Mouse (Mus musculus): ENCODE results near the gene Npas2. TPM values are rescaled to one million over a fixed set of nuclear protein-coding genes. Genes with fewer than 3 reads are reported as not detected.

Gene Npas2
- 1 to 10 TPM; 7.4 to 7.5 TPM for total RNA-seq (2021)
- long read RNA-seq, experiment 1, partial matches to known transcripts: 1 of 2 reads
- long read RNA-seq, experiment 1, other reads (novel, unspliced or antisense): 1 of 2 reads
- long read RNA-seq, experiment 2, partial matches to known transcripts: 1 of 6 reads
- long read RNA-seq, experiment 2, other reads (novel, unspliced or antisense): 5 of 6 reads

DNA sequence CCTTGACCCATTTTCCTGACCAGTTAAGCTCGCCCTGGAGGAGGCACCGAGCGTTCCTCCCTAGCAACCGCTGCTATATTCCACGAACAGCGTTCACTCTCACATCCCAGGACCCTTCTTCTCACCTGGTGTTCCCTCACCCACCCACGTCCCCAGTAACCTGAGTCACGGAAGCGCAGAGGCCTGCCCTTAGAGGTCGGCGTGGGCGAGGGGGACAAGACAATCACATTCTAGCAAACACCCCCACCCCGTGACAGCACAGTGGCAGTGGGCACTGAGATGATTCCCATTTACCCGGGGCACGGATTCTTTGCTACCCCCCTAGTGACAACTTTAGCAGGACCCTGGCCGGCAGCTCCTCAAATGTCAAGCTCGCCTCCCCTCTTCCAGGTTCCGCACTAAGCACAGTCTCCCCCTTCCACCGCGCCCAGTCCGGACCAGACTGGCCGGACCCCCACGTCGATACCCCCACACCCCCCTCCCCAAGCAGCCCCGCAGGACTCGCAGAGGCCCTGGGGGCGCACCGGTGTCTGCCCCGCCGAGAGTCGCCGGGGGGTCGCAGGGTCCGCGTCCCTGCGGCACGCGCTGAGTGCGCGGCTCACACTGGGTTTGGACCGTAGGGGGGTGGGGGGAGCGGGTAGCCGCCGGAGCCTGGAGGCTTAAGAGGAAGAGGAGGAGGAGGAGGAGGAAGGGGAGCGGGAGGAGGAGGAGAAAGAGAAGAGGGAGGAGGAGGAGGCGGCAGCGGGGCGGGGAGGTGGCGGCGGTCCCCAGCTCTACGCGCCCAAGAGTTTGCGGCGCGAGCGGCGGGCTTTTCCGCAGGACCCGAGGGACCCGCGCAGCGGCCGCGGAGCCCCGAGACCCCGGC is at the start of gene Npas2:
Gene Npas2, plus strand, starts transcription at position 735 of the 865 bp plus-strand sequence.
- peak; percentile 22 to 33 for DNase-seq (ENCODE audit: low spot score in 2 of 2)

DNA sequence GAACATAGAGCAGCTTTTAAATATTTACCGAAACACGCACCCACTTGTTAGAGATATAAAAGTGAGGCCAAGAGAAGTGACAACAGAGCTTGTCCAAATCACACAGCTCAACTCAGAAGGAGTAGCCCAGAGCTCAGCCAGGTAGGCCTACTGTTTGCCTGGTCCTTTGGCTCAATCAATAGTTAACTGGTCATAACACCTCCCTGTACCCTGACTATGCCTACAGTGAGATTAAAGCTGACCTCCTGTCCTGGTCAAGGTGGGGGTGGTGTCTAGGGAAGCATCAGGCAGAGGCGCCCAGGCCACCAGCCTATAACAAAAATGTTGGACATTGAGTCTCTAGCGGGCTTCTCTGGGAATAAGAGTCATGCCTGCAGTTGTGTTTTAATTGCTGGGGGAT is 36.8 kb upstream of the Npas2 start:
- DNase-seq (ENCODE audit: low spot score in 2 of 2): no peak

DNA sequence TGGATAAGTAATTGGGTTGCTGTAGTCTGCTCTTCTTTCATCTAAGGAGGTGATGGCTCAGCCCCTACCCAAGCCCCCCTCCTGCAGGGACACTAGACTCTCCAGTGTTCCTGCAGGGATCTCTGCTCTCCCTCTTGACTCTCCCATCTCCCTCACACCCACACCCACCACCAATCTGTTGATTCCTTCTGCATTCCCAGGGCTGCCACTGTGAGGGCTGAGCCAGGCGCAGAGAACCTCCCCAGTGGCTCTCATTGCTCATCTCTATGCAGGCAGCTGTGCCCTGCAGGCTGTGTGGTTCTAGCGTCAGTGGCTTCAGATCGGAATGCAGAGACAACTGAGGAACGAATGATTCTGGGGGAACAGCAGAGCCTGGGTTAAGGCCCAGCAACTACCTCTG is 33.4 kb upstream of the Npas2 start:
- DNase-seq (ENCODE audit: low spot score in 2 of 2): no peak

DNA sequence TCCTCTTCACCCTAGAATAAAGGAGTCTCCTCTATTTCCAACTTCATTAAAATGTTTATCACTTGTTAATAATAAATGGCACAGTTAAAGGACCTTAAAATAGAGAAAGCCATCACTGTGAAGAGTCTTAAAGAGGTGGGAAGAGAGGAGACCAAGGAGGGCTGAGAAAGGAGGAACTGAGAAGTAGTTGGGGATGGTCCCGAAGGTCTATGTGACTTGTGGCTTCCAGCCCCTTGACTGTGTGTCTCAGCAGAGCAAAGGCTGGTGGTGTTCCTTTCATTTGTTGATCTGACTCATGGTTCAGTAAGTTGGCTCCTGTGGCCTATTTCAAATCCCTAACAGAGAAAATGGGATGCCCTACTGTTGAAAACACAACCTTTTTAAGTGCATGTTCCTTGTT is 30.5 kb upstream of the Npas2 start:
- no peak for DNase-seq (ENCODE audit: low spot score in 2 of 2)

DNA sequence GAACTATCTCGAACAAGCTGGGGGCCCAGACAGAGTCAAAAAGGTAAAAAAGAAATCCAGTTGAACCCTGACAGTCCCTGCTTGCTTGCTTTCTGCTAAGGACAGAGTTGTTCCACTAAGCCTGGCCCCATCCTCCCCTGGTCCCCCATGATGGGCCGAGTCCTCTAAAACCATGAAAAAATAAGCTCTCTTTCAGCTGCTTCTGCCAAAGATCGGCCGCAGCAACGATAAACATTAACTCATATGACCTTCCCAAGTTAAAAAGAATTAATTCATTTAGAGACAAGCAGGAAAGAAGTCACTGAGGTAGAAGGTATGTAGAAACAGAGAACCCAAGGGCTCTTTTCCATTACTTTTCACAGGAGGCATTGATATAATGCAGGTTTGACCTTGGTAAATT is 16.8 kb upstream of the Npas2 start:
- DNase-seq (ENCODE audit: low spot score in 2 of 2): no peak

DNA sequence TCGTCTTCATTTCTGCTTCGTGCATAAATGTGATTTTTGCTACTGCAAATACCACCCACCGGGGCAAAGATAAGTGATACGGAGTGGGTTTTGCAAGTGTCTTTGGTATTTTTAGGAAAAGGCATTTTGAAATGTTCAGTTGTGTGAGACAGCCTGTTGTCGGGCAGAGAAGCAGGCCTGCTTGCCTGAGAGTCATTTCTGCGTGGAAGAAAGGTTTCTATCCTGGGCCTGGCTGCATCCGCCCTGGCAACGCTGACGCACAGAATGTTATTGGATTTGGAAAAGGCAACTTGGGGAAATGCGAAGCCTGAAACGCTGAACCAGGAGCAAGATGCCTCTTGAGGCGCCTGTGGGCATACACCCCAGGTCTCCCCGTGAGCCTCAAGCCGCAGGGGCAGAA is 16.3 kb upstream of the Npas2 start:
- DNase-seq (ENCODE audit: low spot score in 2 of 2): peak in 1 of 2 experiments; percentile 14

DNA sequence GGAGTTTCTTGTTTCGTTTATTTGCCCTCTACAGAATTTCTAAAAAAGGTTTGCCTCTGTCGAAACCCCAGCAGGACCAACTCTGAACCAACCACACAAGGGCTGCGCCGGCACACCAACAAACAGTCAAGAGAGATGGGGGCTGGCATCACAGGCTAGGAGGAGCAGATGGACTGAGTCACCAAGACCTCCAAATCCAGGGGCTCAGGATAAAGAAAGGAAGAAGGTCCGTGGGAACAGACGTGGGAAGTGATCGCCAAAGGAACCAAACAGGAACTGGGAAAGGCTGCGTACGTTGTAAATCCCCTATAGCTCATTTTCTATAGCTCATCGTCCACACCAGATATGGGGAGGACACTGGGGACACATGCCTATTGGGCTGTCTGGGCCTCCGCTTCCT is 13.7 kb upstream of the Npas2 start:
- DNase-seq (ENCODE audit: low spot score in 2 of 2): no peak

DNA sequence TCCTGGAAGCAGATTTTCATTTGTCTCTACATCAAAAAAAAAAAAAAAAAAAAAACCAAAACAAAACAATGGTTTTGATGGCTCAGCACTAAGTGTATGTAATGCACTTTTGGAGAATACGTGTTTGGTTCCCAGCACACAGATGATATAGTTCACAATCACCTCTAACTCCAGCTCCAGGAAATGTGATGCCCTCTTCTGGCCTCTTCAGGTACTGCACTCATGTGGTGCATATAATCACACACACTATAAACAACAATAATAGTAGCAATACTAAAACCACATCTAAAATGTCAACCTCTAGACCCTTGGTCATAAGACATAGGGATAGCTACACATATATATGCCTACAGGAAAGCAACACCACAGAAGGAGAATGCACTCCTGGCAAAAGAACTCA is 13.0 kb upstream of the Npas2 start:
- DNase-seq (ENCODE audit: low spot score in 2 of 2): no peak

DNA sequence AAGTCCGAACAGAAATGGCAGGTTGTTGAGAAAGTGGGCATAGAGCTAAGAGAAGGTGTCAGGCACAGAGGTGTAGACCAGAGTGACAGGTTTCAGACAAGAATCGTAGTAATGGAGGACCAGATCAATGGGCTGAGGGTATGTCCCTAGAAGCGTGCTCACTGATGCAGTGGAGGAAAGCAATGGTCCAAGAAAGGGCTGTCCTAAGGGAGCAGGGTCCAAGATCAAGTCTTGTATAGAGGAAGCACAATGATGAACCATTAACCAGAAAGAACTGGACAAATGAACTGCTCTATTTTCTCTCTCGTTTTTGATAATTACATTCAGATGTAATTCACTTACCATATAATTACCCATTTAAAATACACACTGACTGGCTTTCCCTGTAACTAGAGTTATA is 11.6 kb upstream of the Npas2 start:
- DNase-seq (ENCODE audit: low spot score in 2 of 2): no peak

DNA sequence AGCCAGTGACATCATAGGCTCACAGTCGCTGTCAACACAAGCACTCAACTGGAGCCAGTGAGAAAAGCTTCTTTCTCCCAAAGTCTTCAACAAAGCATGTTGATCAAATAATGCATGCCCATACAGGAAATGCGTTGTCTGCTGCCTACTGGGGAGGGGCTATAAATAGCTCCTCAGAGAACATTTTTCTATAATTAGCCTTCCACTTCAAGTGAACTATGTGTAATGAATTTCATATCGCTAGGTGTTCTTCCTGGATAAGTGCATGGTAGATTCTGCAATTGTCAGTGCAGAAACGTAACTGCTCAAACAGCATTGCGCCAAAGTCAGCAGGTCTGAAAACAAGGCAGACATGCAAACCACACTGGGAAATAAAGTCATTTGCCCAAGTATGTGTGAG is 7.7 kb upstream of the Npas2 start:
- no peak for DNase-seq (ENCODE audit: low spot score in 2 of 2)

DNA sequence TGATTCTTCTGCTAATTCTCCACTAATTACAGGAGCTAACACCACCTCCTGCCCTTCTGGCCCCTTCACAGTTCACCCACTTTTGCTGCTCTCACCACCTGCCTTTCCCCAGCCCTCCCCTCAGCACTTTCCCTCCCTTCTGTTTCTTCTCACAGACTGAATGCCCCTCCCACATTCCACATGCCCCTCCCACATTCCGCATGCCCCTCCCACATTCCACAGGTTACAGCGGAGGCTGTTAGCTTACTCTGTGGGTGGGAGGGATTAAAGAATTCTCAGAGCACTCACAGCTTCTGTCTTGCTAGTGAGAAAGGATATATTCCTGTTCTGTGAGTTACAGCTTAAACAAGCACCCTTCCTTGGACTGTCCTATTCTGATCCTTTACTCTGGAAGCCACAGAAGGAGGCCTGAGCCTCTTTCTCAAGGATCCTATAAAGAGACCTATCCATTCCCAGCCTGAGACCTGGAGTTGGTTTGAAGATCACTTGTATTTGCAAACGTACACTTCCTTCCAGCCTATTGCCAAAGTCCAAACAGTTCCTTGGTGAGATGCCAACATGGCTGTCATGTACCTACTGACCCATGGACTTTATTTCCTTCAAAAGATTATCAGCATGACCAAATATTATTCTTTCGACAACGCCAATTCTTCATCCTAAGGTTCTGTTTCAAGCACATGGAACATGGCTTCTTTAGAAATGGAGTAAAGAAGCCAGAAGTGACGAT is 6.7 kb upstream of the Npas2 start:
- DNase-seq (ENCODE audit: low spot score in 2 of 2): no peak

DNA sequence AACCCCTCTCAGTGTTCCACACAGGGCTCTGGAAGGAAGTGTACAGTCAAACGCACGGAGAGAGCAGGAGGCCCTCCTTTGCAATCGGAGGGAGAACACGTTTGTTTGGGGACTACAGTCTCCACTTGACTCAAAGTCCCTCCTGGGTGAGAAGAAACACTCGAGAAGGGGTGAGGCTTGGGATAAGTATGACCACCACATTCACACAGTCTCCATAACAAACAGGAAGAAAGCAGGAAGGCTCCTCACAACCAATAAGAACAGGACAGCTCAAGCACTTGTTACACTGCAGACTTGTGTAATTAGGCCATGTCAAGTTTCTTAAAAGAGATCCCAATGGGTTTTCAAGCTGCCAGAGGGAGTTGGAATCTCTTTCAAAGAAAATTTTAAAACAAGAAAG is 2.4 kb upstream of the Npas2 start:
- no peak for DNase-seq (ENCODE audit: low spot score in 2 of 2)

DNA sequence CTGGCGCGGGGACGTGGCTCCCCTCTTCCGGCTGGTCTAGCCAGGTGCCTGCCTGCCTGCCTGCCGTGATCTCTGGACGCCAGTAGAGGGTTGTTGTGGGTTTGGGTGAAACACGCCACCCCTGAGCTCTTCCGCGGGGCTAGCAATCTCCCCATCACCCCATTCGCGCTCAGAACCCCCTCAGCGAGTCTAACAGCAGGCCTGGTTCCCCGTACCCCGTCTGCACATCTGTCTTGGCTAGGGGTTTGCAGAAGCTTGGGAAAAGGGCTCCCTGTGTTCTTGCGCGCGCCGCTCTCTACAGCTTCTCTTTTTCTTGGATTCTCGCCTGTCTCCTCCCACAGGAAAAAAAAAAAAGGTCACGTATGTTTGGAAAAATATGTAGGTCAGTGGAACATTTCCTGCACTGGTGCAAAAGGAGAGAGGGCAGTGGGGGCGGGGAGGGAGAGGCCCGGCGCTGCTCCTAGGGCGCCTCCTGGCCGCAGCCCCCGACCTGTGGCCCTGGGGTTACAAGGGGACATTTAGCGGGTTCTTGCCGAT is 1.0 kb upstream of the Npas2 start:
- peak; percentile 33 to 71 for DNase-seq (ENCODE audit: low spot score in 2 of 2)

DNA sequence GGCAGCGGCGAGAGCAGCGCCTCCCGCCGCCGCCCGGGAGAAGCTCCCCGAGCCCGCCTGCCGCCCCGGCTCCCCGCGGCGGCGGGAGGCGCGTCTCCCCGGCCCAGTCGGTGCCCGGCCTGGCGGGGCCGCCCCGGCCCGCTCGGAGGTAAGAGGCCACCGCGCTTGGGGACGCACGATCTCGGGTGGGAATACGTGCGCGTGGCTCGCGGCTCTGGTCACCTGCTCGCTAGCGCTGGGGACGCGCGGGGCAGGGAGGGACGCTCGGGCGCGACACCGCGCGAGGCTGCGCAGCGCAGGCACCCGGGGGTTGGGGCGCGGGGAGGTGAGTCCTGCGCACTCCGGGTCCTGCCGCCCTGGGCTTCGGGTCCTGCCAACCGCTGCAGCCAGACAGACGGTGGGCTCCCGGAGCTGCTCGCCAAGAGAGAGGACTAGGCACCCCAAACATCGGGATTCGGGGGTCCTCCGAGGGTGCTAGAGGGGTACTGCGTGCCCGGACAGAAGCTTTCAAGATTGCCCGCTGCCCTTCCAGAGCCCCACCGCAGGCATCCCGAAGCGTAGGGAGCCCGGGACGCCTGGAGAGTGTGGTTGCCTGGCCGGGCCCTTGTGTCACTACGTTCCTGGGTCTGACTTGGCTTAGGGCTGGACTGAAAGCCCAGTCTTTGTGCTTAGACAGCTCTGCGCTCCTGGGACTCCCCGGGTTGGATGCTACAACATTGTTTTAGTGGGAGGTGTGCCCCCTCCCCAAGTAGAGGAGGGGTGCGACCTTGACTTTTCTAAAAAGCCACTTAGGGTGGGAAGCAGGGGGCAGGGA is 538 bp downstream of the Npas2 start:
- DNase-seq (ENCODE audit: low spot score in 2 of 2): peak; percentile 37 to 50

DNA sequence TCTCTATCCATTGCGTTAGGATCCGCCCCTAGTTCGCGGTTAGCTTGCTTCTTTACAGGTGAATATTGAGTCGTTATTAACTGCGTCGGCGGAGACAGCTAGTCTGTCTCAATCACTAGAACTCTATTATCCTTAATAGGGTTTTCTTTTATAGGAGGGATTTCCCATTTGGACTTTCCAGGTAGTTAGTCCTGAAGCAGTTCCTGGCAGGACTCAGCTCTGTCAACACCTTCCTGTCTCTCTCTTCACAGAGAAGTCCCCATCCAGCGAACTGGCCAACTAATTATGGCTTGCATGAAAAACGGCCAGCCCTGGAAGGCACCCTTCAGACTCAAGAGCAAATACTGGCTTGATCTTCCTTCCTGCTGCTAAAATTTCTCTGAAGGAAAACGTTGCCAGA is 1.4 kb downstream of the Npas2 start:
- no peak for DNase-seq (ENCODE audit: low spot score in 2 of 2)

DNA sequence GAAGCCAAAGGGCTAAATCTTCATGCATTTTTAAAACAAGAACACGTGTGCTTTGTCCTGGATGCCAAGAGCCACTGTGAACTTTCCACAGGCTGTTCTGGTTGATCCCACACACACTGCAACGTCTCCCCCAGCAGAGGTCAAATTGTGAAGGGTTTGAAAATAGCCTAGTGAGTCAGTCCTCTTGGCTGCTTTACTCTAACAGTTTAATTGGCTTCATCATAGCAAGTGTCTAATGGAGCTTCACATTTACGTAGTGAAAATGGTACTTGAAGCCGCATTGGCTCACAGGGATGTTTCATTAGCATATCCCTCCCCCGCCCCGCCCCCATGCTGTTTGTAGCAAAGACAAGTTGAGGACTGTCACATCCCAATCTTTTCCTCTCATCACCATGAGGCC is 2.6 kb downstream of the Npas2 start:
- DNase-seq (ENCODE audit: low spot score in 2 of 2): no peak

DNA sequence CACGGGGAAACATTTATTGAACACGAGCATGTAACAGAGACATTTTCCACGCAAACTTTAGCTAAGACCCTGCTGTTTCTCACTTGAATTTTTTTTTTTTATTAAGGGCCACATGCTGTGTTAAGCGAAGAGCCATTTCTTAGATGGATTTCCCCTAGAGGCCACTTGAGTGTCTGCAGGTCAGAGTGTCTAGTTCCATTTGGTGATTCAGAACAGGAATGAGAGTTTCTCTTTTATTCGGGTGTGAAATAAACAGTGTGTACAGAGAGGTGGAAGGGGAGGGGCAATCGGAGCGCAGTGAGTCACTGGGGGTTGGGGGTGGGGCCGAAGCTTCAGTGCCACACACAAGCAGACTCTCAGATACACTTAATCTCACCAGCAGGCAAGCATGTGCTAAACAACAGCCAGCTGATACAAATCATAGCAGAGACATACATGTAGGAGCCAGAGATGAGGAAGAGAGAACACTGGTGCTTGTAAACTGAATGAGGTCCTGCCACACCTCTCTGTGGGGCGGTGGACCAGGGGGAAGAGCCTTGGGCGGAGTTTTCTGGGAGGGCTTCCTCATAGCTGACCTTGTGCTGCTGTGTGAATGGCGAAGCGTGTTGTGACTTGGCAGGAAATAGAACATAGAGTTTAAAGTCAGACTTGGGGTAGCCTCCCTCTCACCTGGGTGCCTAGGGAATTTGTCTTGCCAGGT is 3.3 kb downstream of the Npas2 start:
- DNase-seq (ENCODE audit: low spot score in 2 of 2): no peak

DNA sequence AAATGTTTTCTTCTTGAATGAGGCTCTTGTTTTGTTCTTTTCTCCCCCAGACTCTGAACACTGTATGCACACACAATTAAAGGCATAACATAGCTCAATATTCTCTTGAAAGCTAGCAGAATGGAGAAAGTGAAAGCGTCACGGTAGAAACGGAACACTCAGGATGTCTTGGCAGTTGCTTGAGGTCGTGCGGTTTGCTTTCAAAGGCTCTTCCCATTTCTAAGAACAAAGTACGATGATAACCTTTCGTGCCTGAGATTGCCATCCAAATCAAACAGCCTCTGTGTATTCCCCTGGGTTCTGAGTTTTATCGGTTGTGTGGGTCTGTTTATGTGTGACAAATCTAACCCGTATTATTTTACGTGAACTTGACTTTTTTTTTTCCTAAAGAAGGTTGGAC is 11.5 kb downstream of the Npas2 start:
- no peak for DNase-seq (ENCODE audit: low spot score in 2 of 2)

DNA sequence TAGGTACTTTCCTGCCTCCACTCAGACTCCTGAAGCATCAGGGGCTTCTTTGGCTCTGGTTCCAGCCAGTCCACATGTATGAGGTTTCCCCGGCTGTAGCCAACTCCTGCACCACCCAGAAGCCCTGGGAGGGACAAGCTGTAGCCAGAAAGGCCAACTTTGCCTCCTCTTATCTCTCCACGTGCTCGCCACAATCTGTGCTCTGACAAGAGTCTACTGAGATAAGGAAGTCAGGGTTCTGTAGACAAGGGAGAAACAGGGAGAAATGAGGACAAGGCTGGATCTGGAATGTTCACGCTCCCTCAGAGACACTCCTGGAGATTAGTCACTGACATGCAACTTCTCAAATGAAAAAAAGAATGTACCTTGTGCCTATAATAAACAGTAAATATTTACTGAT is 12.2 kb downstream of the Npas2 start:
- no peak for DNase-seq (ENCODE audit: low spot score in 2 of 2)

DNA sequence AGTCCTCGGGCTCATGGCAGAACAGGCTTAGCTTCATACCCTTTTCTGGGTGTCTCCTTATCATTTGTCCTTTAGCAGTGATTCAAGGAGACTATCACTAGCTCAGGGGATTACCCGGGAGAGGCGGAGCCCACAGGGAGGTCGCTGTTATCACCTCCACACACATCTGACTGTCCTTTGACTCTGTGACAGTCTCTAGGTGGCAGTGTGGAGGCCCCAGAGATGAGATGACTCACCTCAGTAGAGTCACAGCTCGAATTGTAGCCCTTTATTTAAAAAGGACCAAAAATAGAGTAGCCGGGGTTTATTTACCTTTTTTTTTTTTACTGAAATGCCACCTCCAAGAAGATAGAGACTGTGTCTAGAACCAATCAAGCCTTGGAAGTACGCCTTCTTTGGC is 13.4 kb downstream of the Npas2 start:
- no peak for DNase-seq (ENCODE audit: low spot score in 2 of 2)

DNA sequence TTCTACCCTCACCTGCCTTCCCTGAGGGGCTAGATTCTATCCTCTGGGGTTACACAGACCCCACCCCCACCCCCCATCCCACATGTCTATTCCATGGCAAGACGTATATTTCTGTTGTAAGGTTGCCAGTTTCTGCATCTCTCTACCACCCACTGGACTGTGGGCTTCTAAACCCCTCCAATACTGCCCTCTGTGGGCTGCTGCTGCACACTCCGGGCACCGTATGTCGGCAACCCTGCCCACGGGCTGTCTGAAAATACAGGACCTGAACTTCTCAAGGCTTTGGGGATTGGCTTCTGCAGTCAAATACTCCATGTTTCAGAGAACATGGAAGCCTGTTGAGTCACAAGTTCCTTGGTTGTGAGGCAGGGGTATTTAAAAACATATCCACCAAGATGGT is 17.4 kb downstream of the Npas2 start:
- no peak for DNase-seq (ENCODE audit: low spot score in 2 of 2)

Measured in gastrocnemius, postnatal 4 days (tissue).